Mouse (Mus musculus): ENCODE measurements around the gene Lce1f. TPM values are rescaled to one million over a fixed set of nuclear protein-coding genes. Genes with fewer than 3 reads are reported as not detected.

Lce1f gene
- not detected for polyA plus RNA-seq (2014; fragmentation: Illumina TruSeq; extraction: RNeasy Lipid Tissue Mini Kit (QIAGEN cat#74804); ENCODE audit: low replicate concordance)

DNA sequence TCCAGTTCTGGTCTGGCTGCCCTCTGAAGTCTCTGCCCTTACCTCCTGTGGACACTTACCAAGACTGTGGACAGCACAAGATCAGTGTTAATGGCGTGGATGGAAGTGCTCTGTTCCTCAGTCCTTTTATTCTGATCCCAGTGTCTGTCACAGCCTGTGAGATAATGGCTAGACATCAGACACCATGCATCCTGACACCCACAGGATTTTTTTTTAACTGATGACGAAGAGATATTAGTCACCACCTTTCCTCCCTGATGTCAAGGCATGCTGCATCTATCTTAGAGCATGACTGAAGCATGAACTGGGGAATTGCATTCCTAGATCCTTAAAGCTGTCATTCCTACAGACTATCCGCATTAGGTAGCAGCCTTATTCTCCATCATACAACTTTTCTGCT lies at the start of gene Lce1f:
Gene Lce1f, minus strand, starts transcription at position 101 of the 400 bp plus-strand sequence.

DNA sequence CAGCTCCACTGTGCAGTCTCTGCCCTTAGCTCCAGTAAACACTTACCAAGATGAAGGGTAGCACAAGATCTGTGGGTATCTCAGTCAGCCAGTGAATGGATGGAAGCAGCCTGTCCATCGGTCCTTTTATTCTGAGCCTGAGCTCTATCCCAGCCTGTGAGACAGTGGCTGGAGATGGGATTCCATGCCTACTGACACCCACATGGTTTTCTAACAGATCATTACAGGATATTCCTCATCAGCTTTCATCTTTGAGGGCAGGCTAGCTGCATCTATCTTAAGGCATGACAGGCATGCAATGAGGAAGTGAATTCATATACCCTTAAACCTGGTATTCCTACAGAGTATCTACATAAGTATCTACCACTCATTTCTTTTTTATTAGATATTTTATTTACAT lies 44.8 kb upstream of the Lce1f start, which contains the start of gene Lce1h:
Gene Lce1h, minus strand, starts transcription at position 101 of the 400 bp plus-strand sequence.

GRCm38 (mm10) chr3:92752238-92752637 lies 32.1 kb upstream of the Lce1f start, which contains the start of gene Lce1g:
Gene Lce1g, minus strand, starts transcription at chr3:92752338.

GRCm38 (mm10) chr3:92738996-92739395 lies 18.8 kb upstream of the Lce1f start, which contains the start of gene Gm38119:
Gene Gm38119, minus strand, starts transcription at chr3:92739096.

GRCm38 (mm10) chr3:92708974-92709373 lies 11.2 kb downstream of the Lce1f start, which contains the start of gene Lce1e:
Gene Lce1e, minus strand, starts transcription at chr3:92709074.

DNA sequence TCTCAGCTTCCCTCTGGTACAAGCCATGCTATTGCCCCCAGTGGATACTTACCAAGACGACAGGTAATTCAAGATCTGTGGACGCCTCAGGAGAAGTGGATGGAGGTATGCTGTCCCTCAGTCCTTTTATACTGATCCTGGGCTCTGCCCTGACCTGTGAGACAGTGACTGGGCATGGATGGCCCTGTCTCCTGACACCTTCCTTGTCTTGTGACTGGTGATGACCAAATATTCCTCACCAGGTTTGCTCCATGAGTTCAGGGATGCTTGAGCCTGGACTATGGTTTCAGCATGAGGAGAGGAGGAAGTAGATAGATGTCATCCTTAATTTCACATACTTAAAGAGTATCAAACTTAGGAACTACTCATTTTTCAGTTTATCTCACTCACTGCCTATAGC lies 33.0 kb downstream of the Lce1f start, which contains the start of gene Lce1d:
Gene Lce1d, minus strand, starts transcription at position 101 of the 400 bp plus-strand sequence.

GRCm38 (mm10) chr3:92678947-92679346 lies 41.2 kb downstream of the Lce1f start, which contains the start of gene Lce1c:
Gene Lce1c, plus strand, starts transcription at chr3:92679247.

DNA sequence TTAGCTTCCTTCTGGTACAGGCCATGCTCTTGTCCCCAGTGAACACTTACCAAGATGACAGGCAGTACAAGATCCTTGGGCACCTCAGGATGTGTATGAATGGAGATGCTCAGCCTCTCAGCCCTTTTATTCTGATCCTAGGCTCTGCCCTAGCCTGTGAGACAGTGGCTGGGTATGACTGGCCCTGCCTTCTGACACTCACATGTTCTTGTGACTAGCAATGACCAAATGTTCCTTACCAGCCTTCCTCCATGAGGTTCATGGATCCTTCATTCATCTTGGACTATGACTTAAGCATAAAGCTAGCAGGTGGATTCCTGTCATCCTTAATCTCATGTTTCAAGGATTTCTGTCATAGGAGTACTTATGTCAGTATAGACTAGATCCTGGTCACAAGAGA lies 49.9 kb downstream of the Lce1f start, which contains the start of gene Lce1a2:
Gene Lce1a2, minus strand, starts transcription at position 101 of the 400 bp plus-strand sequence.

Other genes starting within 250 kb of the Lce1f start
- 1.4 TPM for gene Sprr1a, start 234.5 kb downstream of the Lce1f start, polyA plus RNA-seq (2014; fragmentation: Illumina TruSeq; extraction: RNeasy Lipid Tissue Mini Kit (QIAGEN cat#74804); ENCODE audit: low replicate concordance)
- not detected for gene Sprr4, start 219.9 kb downstream of the Lce1f start, polyA plus RNA-seq (2014; fragmentation: Illumina TruSeq; extraction: RNeasy Lipid Tissue Mini Kit (QIAGEN cat#74804); ENCODE audit: low replicate concordance)
- gene 2310046K23Rik, start 185.8 kb downstream of the Lce1f start, polyA plus RNA-seq (2014; fragmentation: Illumina TruSeq; extraction: RNeasy Lipid Tissue Mini Kit (QIAGEN cat#74804); ENCODE audit: low replicate concordance): not detected
- not detected for gene Ivl, start 146.6 kb downstream of the Lce1f start, polyA plus RNA-seq (2014; fragmentation: Illumina TruSeq; extraction: RNeasy Lipid Tissue Mini Kit (QIAGEN cat#74804); ENCODE audit: low replicate concordance)
- 0.93 TPM for gene Smcp, start 131.4 kb downstream of the Lce1f start, polyA plus RNA-seq (2014; fragmentation: Illumina TruSeq; extraction: RNeasy Lipid Tissue Mini Kit (QIAGEN cat#74804); ENCODE audit: low replicate concordance)
- gene 2210017I01Rik, start 112.9 kb downstream of the Lce1f start, polyA plus RNA-seq (2014; fragmentation: Illumina TruSeq; extraction: RNeasy Lipid Tissue Mini Kit (QIAGEN cat#74804); ENCODE audit: low replicate concordance): not detected
- not detected for gene Lce6a, start 98.7 kb downstream of the Lce1f start, polyA plus RNA-seq (2014; fragmentation: Illumina TruSeq; extraction: RNeasy Lipid Tissue Mini Kit (QIAGEN cat#74804); ENCODE audit: low replicate concordance)
- not detected for gene Lce1a1, start 72.0 kb downstream of the Lce1f start, polyA plus RNA-seq (2014; fragmentation: Illumina TruSeq; extraction: RNeasy Lipid Tissue Mini Kit (QIAGEN cat#74804); ENCODE audit: low replicate concordance)
- gene Lce1b, start 63.4 kb downstream of the Lce1f start, polyA plus RNA-seq (2014; fragmentation: Illumina TruSeq; extraction: RNeasy Lipid Tissue Mini Kit (QIAGEN cat#74804); ENCODE audit: low replicate concordance): not detected
- not detected for gene Lce1a2, start 50.0 kb downstream of the Lce1f start, polyA plus RNA-seq (2014; fragmentation: Illumina TruSeq; extraction: RNeasy Lipid Tissue Mini Kit (QIAGEN cat#74804); ENCODE audit: low replicate concordance)
- gene Lce1c, start 41.1 kb downstream of the Lce1f start, polyA plus RNA-seq (2014; fragmentation: Illumina TruSeq; extraction: RNeasy Lipid Tissue Mini Kit (QIAGEN cat#74804); ENCODE audit: low replicate concordance): not detected
- not detected for gene Lce1d, start 33.1 kb downstream of the Lce1f start, polyA plus RNA-seq (2014; fragmentation: Illumina TruSeq; extraction: RNeasy Lipid Tissue Mini Kit (QIAGEN cat#74804); ENCODE audit: low replicate concordance)
- not detected for gene Lce1e, start 11.3 kb downstream of the Lce1f start, polyA plus RNA-seq (2014; fragmentation: Illumina TruSeq; extraction: RNeasy Lipid Tissue Mini Kit (QIAGEN cat#74804); ENCODE audit: low replicate concordance)
- gene Gm38119, start 18.7 kb upstream of the Lce1f start, polyA plus RNA-seq (2014; fragmentation: Illumina TruSeq; extraction: RNeasy Lipid Tissue Mini Kit (QIAGEN cat#74804); ENCODE audit: low replicate concordance): not detected
- not detected for gene Lce1g, start 32.0 kb upstream of the Lce1f start, polyA plus RNA-seq (2014; fragmentation: Illumina TruSeq; extraction: RNeasy Lipid Tissue Mini Kit (QIAGEN cat#74804); ENCODE audit: low replicate concordance)
- gene Lce1h, start 44.7 kb upstream of the Lce1f start, polyA plus RNA-seq (2014; fragmentation: Illumina TruSeq; extraction: RNeasy Lipid Tissue Mini Kit (QIAGEN cat#74804); ENCODE audit: low replicate concordance): not detected
- gene Lce1i, start 58.5 kb upstream of the Lce1f start, polyA plus RNA-seq (2014; fragmentation: Illumina TruSeq; extraction: RNeasy Lipid Tissue Mini Kit (QIAGEN cat#74804); ENCODE audit: low replicate concordance): not detected
- gene Lce1j, start 70.2 kb upstream of the Lce1f start, polyA plus RNA-seq (2014; fragmentation: Illumina TruSeq; extraction: RNeasy Lipid Tissue Mini Kit (QIAGEN cat#74804); ENCODE audit: low replicate concordance): not detected
- not detected for gene Lce1k, start 87.5 kb upstream of the Lce1f start, polyA plus RNA-seq (2014; fragmentation: Illumina TruSeq; extraction: RNeasy Lipid Tissue Mini Kit (QIAGEN cat#74804); ENCODE audit: low replicate concordance)
- not detected for gene Kprp, start 106.9 kb upstream of the Lce1f start, polyA plus RNA-seq (2014; fragmentation: Illumina TruSeq; extraction: RNeasy Lipid Tissue Mini Kit (QIAGEN cat#74804); ENCODE audit: low replicate concordance)
- not detected for gene Lce1l, start 130.9 kb upstream of the Lce1f start, polyA plus RNA-seq (2014; fragmentation: Illumina TruSeq; extraction: RNeasy Lipid Tissue Mini Kit (QIAGEN cat#74804); ENCODE audit: low replicate concordance)
- not detected for gene 2310050C09Rik, start 149.9 kb upstream of the Lce1f start, polyA plus RNA-seq (2014; fragmentation: Illumina TruSeq; extraction: RNeasy Lipid Tissue Mini Kit (QIAGEN cat#74804); ENCODE audit: low replicate concordance)
- not detected for gene Lce3a, start 205.9 kb upstream of the Lce1f start, polyA plus RNA-seq (2014; fragmentation: Illumina TruSeq; extraction: RNeasy Lipid Tissue Mini Kit (QIAGEN cat#74804); ENCODE audit: low replicate concordance)
- not detected for gene Lce3b, start 212.6 kb upstream of the Lce1f start, polyA plus RNA-seq (2014; fragmentation: Illumina TruSeq; extraction: RNeasy Lipid Tissue Mini Kit (QIAGEN cat#74804); ENCODE audit: low replicate concordance)
- not detected for gene Lce3c, start 224.1 kb upstream of the Lce1f start, polyA plus RNA-seq (2014; fragmentation: Illumina TruSeq; extraction: RNeasy Lipid Tissue Mini Kit (QIAGEN cat#74804); ENCODE audit: low replicate concordance)
- not detected for gene Lce3d, start 237.0 kb upstream of the Lce1f start, polyA plus RNA-seq (2014; fragmentation: Illumina TruSeq; extraction: RNeasy Lipid Tissue Mini Kit (QIAGEN cat#74804); ENCODE audit: low replicate concordance)
- gene Lce3e, start 246.7 kb upstream of the Lce1f start, polyA plus RNA-seq (2014; fragmentation: Illumina TruSeq; extraction: RNeasy Lipid Tissue Mini Kit (QIAGEN cat#74804); ENCODE audit: low replicate concordance): not detected